Mouse (Mus musculus) C2C12 (cell line): Measurements from ENCODE around the gene Tpst2.

Source experiments
- CTCF ChIP-seq: IDR thresholded peaks from one replicate; pipeline ENCODE4 v1.5.1; 2011; ENCODE audit not compliant: control insufficient read depth, insufficient read depth, insufficient read length
- FOSL1 ChIP-seq: IDR thresholded peaks from one replicate; pipeline ENCODE4 v1.8.0; 2011; ENCODE audit warnings: mild to moderate bottlenecking, low read length; ENCODE audit not compliant: poor library complexity, insufficient read depth, severe bottlenecking
- MYOD1 ChIP-seq: IDR thresholded peaks from one replicate; pipeline ENCODE4 v1.6.1; 2011; ENCODE audit warnings: low read depth; ENCODE audit not compliant: control insufficient read depth, insufficient read length
- MYOG ChIP-seq: IDR thresholded peaks from one replicate; pipeline ENCODE4 v1.6.1; 2011; ENCODE audit not compliant: control insufficient read depth, insufficient read length; ENCODE audit errors: extremely low read depth
- USF1 ChIP-seq: IDR thresholded peaks from one replicate; pipeline ENCODE4 v1.6.1; 2011; ENCODE audit warnings: low read depth, mild to moderate bottlenecking, control low read depth, moderate library complexity

DNA sequence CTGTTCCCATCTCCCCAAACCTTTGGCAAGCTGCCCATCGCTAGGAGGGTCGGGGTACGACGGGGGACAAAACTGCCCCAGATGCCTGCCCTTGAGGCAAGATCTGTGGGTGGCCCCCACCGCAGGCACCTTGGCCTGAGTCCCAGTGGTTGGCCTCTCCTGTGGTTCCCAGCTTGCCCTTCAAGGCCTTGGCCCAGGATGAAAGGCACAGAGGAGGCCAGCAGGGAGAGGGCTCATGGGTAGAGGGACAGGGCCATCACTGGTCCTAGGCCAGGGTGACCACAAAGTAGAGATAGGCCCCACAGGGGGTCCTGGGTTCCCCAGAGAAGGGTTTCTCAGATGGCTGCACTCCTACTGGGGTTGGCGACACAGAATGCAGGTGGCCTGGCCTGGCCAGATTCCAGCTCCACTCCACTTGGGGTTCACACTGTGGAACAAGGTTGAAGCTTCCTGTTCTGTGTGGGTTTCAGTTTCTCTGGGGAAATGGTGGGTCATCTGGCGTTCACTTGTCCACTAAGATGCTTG is 22.1 kb upstream of the Tpst2 start:
- TF ChIP-seq USF1 (no peak), CTCF (no peak), FOSL1 (no peak), MYOD1 (no peak), MYOG (no peak)
